Mouse (Mus musculus) heart, postnatal 10 days (tissue): Measurements from ENCODE around the gene Nfat5. TPM values are rescaled to one million over a fixed set of nuclear protein-coding genes. Genes with fewer than 3 reads are reported as not detected.

Experiments
- DNase-seq, 2 experiments: peaks; one replicate each; pipeline ENCODE4 v3.0.0; 2021
- intact Hi-C: fragments of 180-260 bp; cut with DNase I; formaldehyde crosslinking; loops from one replicate; pipeline ENCODE4 v1.15.1; 2025
- total RNA-seq, 2 experiments: library from RNA; stranded (reverse); gene quantifications; 2 replicates each; pipeline ENCODE4 v1.2.3; 2021

Gene Nfat5
- total RNA-seq, 2 experiments from 2014 or later = 37.9 to 43.0 TPM

- no peak for DNase-seq
- intact Hi-C loops = loop anchor here (5.0 kb wide), 1 partner anchor 84 kb away; no protein-coding TSS in a partner anchor
These were observed 2.1 kb upstream of the Nfat5 start for GRCm38 (mm10) chr8:107291171-107291601.

- DNase-seq = peak in 1 of 2 experiments; percentile 9
- intact Hi-C loops = loop anchor here (5.0 kb wide), 1 partner anchor 85 kb away; no protein-coding TSS in a partner anchor
These were observed 947 bp upstream of the Nfat5 start for GRCm38 (mm10) chr8:107292119-107292927.

GRCm38 (mm10) chr8:107293641-107294628 is 665 bp downstream of the Nfat5 start:
- DNase-seq = peak; percentile 72 to 73
- intact Hi-C loops = loop anchor here (5.0 kb wide), 1 partner anchor 87 kb away; no protein-coding TSS in a partner anchor

GRCm38 (mm10) chr8:107295450-107295849 is 2.2 kb downstream of the Nfat5 start:
- DNase-seq = no peak
- intact Hi-C loops = no loop called here

- intact Hi-C loops = no loop called here
- no peak for DNase-seq
These were observed 18.6 kb downstream of the Nfat5 start for GRCm38 (mm10) chr8:107311876-107312275.

- intact Hi-C loops = loop anchor here (1.0 to 5.0 kb wide), 3 partner anchors 117 to 219 kb away; no protein-coding TSS in a partner anchor
- DNase-seq = peak; percentile 88
These were observed 30.9 kb downstream of the Nfat5 start for GRCm38 (mm10) chr8:107324142-107324541.

GRCm38 (mm10) chr8:107329595-107329994 is 36.3 kb downstream of the Nfat5 start:
- DNase-seq = peak; percentile 15 to 24
- intact Hi-C loops = no loop called here

- DNase-seq = peak; percentile 40 to 42
- intact Hi-C loops = no loop called here
These were observed 43.2 kb downstream of the Nfat5 start for GRCm38 (mm10) chr8:107336480-107336879.

GRCm38 (mm10) chr8:107370311-107370710 is 77.0 kb downstream of the Nfat5 start:
- intact Hi-C loops = no loop called here
- no peak for DNase-seq

- DNase-seq = peak; percentile 50 to 63
These were observed 84.1 kb downstream of the Nfat5 start for GRCm38 (mm10) chr8:107377346-107377745.

GRCm38 (mm10) chr8:107380734-107381133 is 87.5 kb downstream of the Nfat5 start:
- intact Hi-C loops = no loop called here
- DNase-seq = no peak

More at GRCm38 (mm10) chr8:107377346-107377745, 84.1 kb downstream of the Nfat5 start:
- intact Hi-C loops = no loop called here

GRCm38 (mm10) chr8:107381666-107382065 is 88.4 kb downstream of the Nfat5 start:
- intact Hi-C loops = no loop called here
- no peak for DNase-seq

- intact Hi-C loops = no loop called here
- no peak for DNase-seq
These were observed 89.6 kb downstream of the Nfat5 start for GRCm38 (mm10) chr8:107382898-107383297.

GRCm38 (mm10) chr8:107384651-107385050 is 91.4 kb downstream of the Nfat5 start:
- intact Hi-C loops = loop anchor here (5.0 kb wide), 1 partner anchor 193 kb away; no protein-coding TSS in a partner anchor
- no peak for DNase-seq

- peak in 1 of 2 experiments; percentile 30 for DNase-seq
- intact Hi-C loops = loop anchor here (5.0 kb wide), 1 partner anchor 192 kb away; no protein-coding TSS in a partner anchor
These were observed 91.8 kb downstream of the Nfat5 start for GRCm38 (mm10) chr8:107385063-107385462.

- DNase-seq = peak; percentile 89 to 90
- intact Hi-C loops = loop anchor here (1.0 to 5.0 kb wide), 2 partner anchors 39 to 191 kb away; partner anchors contain the start of gene Nob1
These were observed 92.9 kb downstream of the Nfat5 start for GRCm38 (mm10) chr8:107386171-107386570.

- DNase-seq = peak in 1 of 2 experiments; percentile 63
- intact Hi-C loops = loop anchor here (1.0 to 5.0 kb wide), 2 partner anchors 39 to 191 kb away; partner anchors contain the start of gene Nob1
These were observed 93.4 kb downstream of the Nfat5 start for GRCm38 (mm10) chr8:107386642-107387041.

GRCm38 (mm10) chr8:107387861-107388260 is 94.6 kb downstream of the Nfat5 start:
- DNase-seq = peak in 1 of 2 experiments; percentile 54
- intact Hi-C loops = loop anchor here (5.0 kb wide), 1 partner anchor 189 kb away; no protein-coding TSS in a partner anchor

- intact Hi-C loops = loop anchor here (5.0 kb wide), 1 partner anchor 188 kb away; no protein-coding TSS in a partner anchor
These were observed 96.3 kb downstream of the Nfat5 start for GRCm38 (mm10) chr8:107389557-107389956.

GRCm38 (mm10) chr8:107390476-107391135 is 97.3 kb downstream of the Nfat5 start:
- no peak for DNase-seq
- intact Hi-C loops = no loop called here

More at GRCm38 (mm10) chr8:107389557-107389956, 96.3 kb downstream of the Nfat5 start:
- peak; percentile 81 to 82 for DNase-seq
